Comparison of ENCODE assay signal across 11 mouse cellular contexts in genomic region chr6:94806481-94807160, GRCm38 (mm10).
A peak's percentile ranks its signal among the peaks of the same experiment; 100 is the strongest.
DNase-seq lines count a peak whose midpoint lies in the region; ATAC-seq lines count a peak whose summit lies in the region.
"Had no signal": no experiment of that assay in that cellular context is flagged by ENCODE, and none has a peak within 500 bp of the region (broad histone marks: within the 10 kb centered on the region; RNA-seq: fewer than 3 reads in every experiment).

No protein-coding gene starts in this region.

- H3K27me3 ChIP-seq in hindbrain, embryonic 10.5 days (ENCODE audit: insufficient read depth, poor library complexity, severe bottlenecking) = no peaks in the 10 kb centered on the region
- peaks cover 5% of the 10 kb centered on the region; the same call in 1 of the 2 replicates for H3K27me3 ChIP-seq in hindbrain, embryonic 13.5 days
- no peaks in the 10 kb centered on the region for H3K27me3 ChIP-seq in limb, embryonic 15.5 days
- H3K27me3 ChIP-seq in hindbrain, embryonic 14.5 days (ENCODE audit: control insufficient read depth, insufficient read depth, low read length) = no peaks in the 10 kb centered on the region

- peaks cover 39% of the 10 kb centered on the region for H3K4me1 ChIP-seq in hindbrain, embryonic 10.5 days (replicated peaks)
- H3K4me1 ChIP-seq in hindbrain, embryonic 13.5 days (replicated peaks) = peaks cover 8% of the 10 kb centered on the region; the same call in 1 of the 2 replicates
- H3K4me1 ChIP-seq in limb, embryonic 15.5 days = peaks cover 30% of the 10 kb centered on the region
- no peaks in the 10 kb centered on the region for H3K4me1 ChIP-seq in hindbrain, embryonic 14.5 days (replicated peaks; ENCODE audit: control insufficient read depth, insufficient read depth, low read length)

- no peak overlapping the region for H3K9ac ChIP-seq in hindbrain, embryonic 13.5 days
- H3K9ac ChIP-seq in limb, embryonic 15.5 days = no peak overlapping the region
- no peak overlapping the region for H3K9ac ChIP-seq in hindbrain, embryonic 14.5 days

- ATAC-seq in hindbrain, embryonic 13.5 days (ENCODE audit: low FRiP score) = no peak
- peak; percentile 74; the same call in 1 of the 2 replicates for ATAC-seq in limb, embryonic 15.5 days (ENCODE audit: insufficient number of reproducible peaks, low FRiP score, low TSS enrichment, low read depth)
- ATAC-seq in hindbrain, embryonic 14.5 days (ENCODE audit: low FRiP score) = no peak

- 61% methylated on average over 12 of the region's 12 CpGs for WGBS in hindbrain, embryonic 10.5 days
- WGBS in hindbrain, embryonic 13.5 days = 70% methylated on average over 12 of the region's 12 CpGs
- 30% methylated on average over 12 of the region's 12 CpGs for WGBS in limb, embryonic 15.5 days
- WGBS in hindbrain, embryonic 14.5 days = 68% methylated on average over 12 of the region's 12 CpGs

- H3K27ac ChIP-seq in hindbrain, embryonic 10.5 days = peak overlapping the region; percentile 67
- no peak overlapping the region for H3K27ac ChIP-seq in hindbrain, embryonic 13.5 days
- H3K27ac ChIP-seq in limb, embryonic 15.5 days = peak overlapping the region; percentile 71
- no peak overlapping the region for H3K27ac ChIP-seq in hindbrain, embryonic 14.5 days
- H3K27ac ChIP-seq: kidney, postnatal 0 days had no signal

- no peaks in the 10 kb centered on the region for H3K9me3 ChIP-seq in hindbrain, embryonic 10.5 days
- H3K9me3 ChIP-seq in hindbrain, embryonic 13.5 days = no peaks in the 10 kb centered on the region
- H3K9me3 ChIP-seq in limb, embryonic 15.5 days = no peaks in the 10 kb centered on the region
- H3K9me3 ChIP-seq in hindbrain, embryonic 14.5 days (ENCODE audit: control insufficient read depth, low read length) = no peaks in the 10 kb centered on the region

- no peaks in the 10 kb centered on the region for H3K36me3 ChIP-seq in hindbrain, embryonic 10.5 days
- no peaks in the 10 kb centered on the region for H3K36me3 ChIP-seq in hindbrain, embryonic 13.5 days
- H3K36me3 ChIP-seq in limb, embryonic 15.5 days = no peaks in the 10 kb centered on the region
- no peaks in the 10 kb centered on the region for H3K36me3 ChIP-seq in hindbrain, embryonic 14.5 days (replicated peaks; ENCODE audit: control insufficient read depth, insufficient read depth)

- peak; percentile 66 for DNase-seq in hindbrain, embryonic 10.5 days (ENCODE audit: low spot score)
- DNase-seq in embryo, embryonic 10 days (ENCODE audit: low spot score) = peak; percentile 86
- DNase-seq in gastrocnemius, postnatal 25 days = peak; percentile 14
- DNase-seq in frontal cortex, postnatal 14 days (ENCODE audit: low spot score in 2 of 2) = no peak
- no peak for DNase-seq in hindbrain, embryonic 14.5 days (ENCODE audit: low spot score)
- DNase-seq in thymus, postnatal 0 days (ENCODE audit: low spot score) = no peak
- DNase-seq: lung, postnatal 36 days had no signal

- no peak overlapping the region for H3K4me2 ChIP-seq in hindbrain, embryonic 13.5 days
- no peak overlapping the region for H3K4me2 ChIP-seq in limb, embryonic 15.5 days
- H3K4me2 ChIP-seq in hindbrain, embryonic 14.5 days (replicated peaks) = no peak overlapping the region

- H3K4me3 ChIP-seq in hindbrain, embryonic 10.5 days = no peak overlapping the region
- H3K4me3 ChIP-seq in hindbrain, embryonic 13.5 days = no peak overlapping the region
- no peak overlapping the region for H3K4me3 ChIP-seq in limb, embryonic 15.5 days
- no peak overlapping the region for H3K4me3 ChIP-seq in hindbrain, embryonic 14.5 days (replicated peaks; ENCODE audit: low read length)
- H3K4me3 ChIP-seq: erythroblast, embryonic 14.5 days had no signal

Comparison
In these comparisons a context has a peak if more than half of its experiments do, and no peak if none do; other contexts are left out.
1. DNase-seq: peak in hindbrain, embryonic 10.5 days (single experiment), embryo, embryonic 10 days (single experiment) and gastrocnemius, postnatal 25 days (single experiment); none in frontal cortex, postnatal 14 days (0 of 2), hindbrain, embryonic 14.5 days (single experiment) and thymus, postnatal 0 days (single experiment).
2. H3K27ac ChIP-seq: peak in hindbrain, embryonic 10.5 days (single experiment) and limb, embryonic 15.5 days (single experiment); none in hindbrain, embryonic 13.5 days (single experiment) and hindbrain, embryonic 14.5 days (single experiment).